Mouse (Mus musculus) ES-E14 (cell line): ENCODE measurements at regions not wholly inside any gene's neighbourhood (a gene's known extent, or its start where the extent isn't known, plus 50 kb on each side); places are given as distances from the start of the nearest gene placed in this dataset.

Experiments used
- CHD2 ChIP-seq: IDR thresholded peaks from 2 replicates; pipeline ENCODE4 v1.6.1; 2014; ENCODE audit warnings: mild to moderate bottlenecking, low read depth, low read length, inconsistent platforms
- HCFC1 ChIP-seq: IDR thresholded peaks from 2 replicates; pipeline ENCODE4 v1.6.1; 2012; ENCODE audit warnings: low read length, inconsistent platforms, borderline replicate concordance; ENCODE audit not compliant: insufficient read depth
- MAFK ChIP-seq: IDR thresholded peaks from 2 replicates; pipeline ENCODE4 v1.6.1; 2014; ENCODE audit warnings: mild to moderate bottlenecking, low read depth, low read length, inconsistent platforms; ENCODE audit not compliant: insufficient read depth
- ZC3H11A ChIP-seq: IDR thresholded peaks from 2 replicates; pipeline ENCODE4 v1.6.1; 2012; ENCODE audit warnings: low read depth, mild to moderate bottlenecking, inconsistent platforms, low read length, borderline replicate concordance

DNA sequence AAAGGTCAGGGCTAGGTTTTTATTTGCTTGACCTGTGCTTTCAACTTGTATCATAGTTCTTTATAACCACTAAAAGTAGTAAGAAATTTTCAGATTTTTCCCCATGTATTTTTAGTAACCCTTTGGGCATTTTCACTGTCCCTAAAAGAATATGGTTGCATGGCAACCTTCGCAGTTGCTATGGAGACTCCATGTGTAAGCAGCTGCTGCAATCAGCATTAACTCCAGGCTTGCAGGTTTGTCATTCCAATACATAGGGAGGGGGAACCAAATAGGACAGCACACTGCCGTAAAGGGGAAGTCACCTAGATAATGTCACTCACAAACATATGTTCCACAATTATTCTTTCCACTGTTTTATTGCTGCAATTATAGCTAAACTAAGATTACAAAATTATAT, 328.3 kb upstream of the Cypt12 start:
- no peak for TF ChIP-seq ZC3H11A
- no peak for TF ChIP-seq HCFC1
- no peak for TF ChIP-seq MAFK
- no peak for TF ChIP-seq CHD2
